Mouse (Mus musculus) myocyte (in vitro differentiated cells): Measurements from ENCODE around the gene Olfr827.

ENCODE experiments used
- E2F4 ChIP-seq: IDR thresholded peaks from one replicate; pipeline ENCODE4 v1.6.1; 2011; ENCODE audit warnings: mild to moderate bottlenecking, control low read depth, moderate library complexity; ENCODE audit not compliant: insufficient read depth
- MYOD1 ChIP-seq, 3 experiments: IDR thresholded peaks; one replicate each; pipeline ENCODE4 v1.6.1; 2011; ENCODE audit warnings: control low read depth in 2 of 3, low read depth in 2 of 3, mild to moderate bottlenecking in 2 of 3, moderate library complexity in 1 of 3; ENCODE audit not compliant: insufficient read length in 2 of 3, control insufficient read depth in 1 of 3
- POLR2AphosphoS2 ChIP-seq: IDR thresholded peaks from one replicate; pipeline ENCODE4 v1.6.1; 2011; ENCODE audit warnings: low read depth, control low read depth; ENCODE audit not compliant: insufficient read length
- REST ChIP-seq: IDR thresholded peaks from one replicate; pipeline ENCODE4 v1.6.1; 2011; ENCODE audit warnings: mild to moderate bottlenecking, control low read depth, moderate library complexity; ENCODE audit not compliant: insufficient read depth, insufficient read length

- TF ChIP-seq MYOD1 (IDR thresholded peaks at IDR 0.05; ENCODE audit: control insufficient read depth in 1 of 3, insufficient read length in 2 of 3, low read depth in 2 of 3) (no peak), REST (no peak), E2F4 (no peak), POLR2AphosphoS2 (no peak)
These were observed 49.0 kb downstream of the Olfr827 start for GRCm38 (mm10) chr10:130165196-130165595.
